Mouse (Mus musculus): ENCODE measurements around the gene H2-D1. TPM values are rescaled to one million over a fixed set of nuclear protein-coding genes. Genes with fewer than 3 reads are reported as not detected.
"Not testable (repeated sequence)": the region's sequence is repeated elsewhere in the genome, so short reads cannot be mapped to it uniquely, and the experiment has no call there.

The H2-D1 gene
- total RNA-seq, 2 experiments from 2014 or later, result 572 to 1,120 TPM

DNA sequence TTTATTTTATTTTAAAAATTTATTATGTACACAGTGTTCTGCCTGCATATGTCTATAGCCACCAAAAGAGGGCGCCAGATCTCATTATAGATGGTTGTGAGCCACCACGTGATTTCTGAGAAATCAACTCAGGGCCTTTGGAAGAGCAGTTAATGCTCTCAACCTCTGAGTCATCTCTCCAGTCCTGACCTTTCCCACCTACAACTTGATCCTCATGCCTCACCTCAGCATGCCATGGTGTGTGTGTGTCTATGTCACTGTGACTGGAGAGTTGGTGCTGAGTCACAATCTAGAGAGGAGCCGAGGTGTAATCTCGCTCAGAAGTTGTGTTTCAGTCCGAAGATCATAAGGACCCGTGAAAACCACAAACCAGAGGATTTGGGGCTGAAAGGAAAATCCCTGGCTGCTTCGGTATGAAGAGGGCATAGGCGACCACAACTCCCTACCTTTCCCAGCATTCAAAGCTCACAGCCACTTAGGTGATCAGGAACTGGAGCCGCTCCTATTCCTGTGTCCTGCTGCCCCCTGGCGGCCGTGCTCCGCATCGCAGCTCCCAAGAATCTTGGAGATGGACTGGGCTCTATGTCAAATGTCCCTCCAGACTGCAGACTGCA, 39.2 kb downstream of the H2-D1 start:
- peak; percentile 88 for ATAC-seq (ENCODE audit: poor library complexity, severe bottlenecking)

DNA sequence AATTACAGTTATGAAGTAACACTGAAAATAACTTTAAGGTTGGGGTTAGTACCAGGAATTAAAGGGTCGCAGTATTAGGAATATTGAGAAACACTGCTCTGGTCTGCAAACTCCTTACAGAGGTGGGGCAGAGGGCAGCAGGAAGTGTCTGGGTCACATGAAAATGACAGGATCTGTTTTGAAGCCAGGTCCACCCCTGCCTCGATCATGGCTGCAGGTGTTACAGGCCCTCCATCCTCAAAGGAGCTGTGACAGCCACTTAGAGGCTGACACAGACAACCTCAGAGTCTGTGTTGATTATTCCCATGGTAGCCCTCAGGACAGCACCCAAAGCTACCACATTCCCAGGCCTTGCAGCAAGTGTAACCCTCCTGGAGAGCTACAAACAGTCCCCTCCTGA, 40.7 kb downstream of the H2-D1 start:
- no peak for ATAC-seq (ENCODE audit: poor library complexity, severe bottlenecking)

DNA sequence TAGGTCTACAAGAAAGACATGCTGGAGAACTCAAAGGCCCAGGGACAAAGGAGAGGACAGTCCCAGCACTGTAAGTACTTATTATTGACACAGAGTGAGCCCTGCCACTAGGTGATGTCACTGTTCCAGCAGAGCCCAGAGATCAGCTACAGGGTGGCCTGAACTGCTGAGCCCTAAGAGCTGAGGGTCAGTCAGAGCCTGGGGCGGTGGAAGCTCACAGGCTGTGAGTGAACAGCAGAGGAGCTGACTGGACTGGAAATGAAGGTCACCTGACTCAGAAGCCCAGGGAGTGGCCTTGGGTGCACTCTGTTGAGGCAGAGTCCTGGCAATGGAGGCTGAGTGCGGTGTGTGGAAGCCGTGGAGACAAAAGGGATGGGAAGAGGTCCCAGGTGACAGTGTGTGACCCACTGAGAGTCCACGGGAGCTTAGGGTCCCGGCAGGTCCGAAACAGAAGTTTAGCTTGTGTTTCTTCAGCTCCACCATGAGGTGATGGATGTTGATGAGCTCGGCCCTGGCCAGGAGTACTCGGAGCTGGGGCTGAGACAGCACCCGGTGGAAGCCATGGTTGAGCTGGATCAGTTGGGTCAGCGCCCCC, 41.3 kb downstream of the H2-D1 start:
- ATAC-seq (ENCODE audit: poor library complexity, severe bottlenecking), result no peak

DNA sequence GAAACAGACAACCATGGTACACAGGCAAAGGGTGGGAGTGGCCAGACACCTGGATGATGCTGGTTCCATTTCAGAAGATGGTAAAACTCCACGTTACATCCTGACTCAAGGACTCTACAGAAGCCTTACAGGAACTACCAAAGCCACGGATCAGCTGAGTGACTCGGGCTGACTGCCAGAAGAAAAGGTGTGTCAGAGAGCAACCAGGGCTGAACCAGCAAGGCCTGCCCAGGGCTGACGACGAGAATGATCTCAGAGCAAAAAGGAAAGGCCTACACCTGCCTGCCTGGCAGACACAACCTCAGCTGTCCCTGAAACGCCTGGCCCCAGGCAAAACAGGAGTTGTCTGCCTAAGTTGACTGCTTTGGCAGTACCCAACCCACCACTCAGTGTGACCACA, 41.9 kb downstream of the H2-D1 start:
- no peak for ATAC-seq (ENCODE audit: poor library complexity, severe bottlenecking)

DNA sequence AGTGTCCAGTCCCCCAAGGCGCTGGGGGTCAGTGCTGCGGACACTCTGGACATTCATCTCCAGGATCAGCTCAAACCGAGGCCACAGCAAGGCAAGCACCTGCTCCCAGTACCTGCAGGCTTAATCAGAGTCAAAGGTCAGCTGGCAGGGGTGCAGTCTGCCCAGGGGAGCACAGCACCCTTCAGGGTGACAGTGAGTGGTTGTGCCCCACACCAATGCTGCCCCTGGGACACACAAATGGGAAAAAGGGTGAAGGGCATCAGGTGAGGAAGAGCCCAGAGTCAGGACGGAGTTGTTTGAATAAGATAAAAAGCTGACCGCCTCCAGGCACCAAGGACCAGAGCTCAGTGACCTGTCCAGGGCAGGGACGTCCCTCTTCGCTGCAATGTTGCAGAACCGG, 42.4 kb downstream of the H2-D1 start:
- ATAC-seq (ENCODE audit: poor library complexity, severe bottlenecking), result not testable (repeated sequence)

Other genes starting within 250 kb of the H2-D1 start
Only the 30 nearest of the 35 such genes appear.
- gene Ddah2, start 203.7 kb upstream of the H2-D1 start, total RNA-seq (2015), result 2.2 and 3.1 TPM in 2 replicates
- gene Ddah2, start 203.7 kb upstream of the H2-D1 start, total RNA-seq (2017), result 1.2 and 2.7 TPM in 2 replicates
- not detected in 2 replicates for gene Ly6g6c, start 197.3 kb upstream of the H2-D1 start, total RNA-seq (2015)
- not detected in 2 replicates for gene Ly6g6c, start 197.3 kb upstream of the H2-D1 start, total RNA-seq (2017)
- gene Mpig6b, start 196.5 kb upstream of the H2-D1 start, total RNA-seq (2015), result not detected in 2 replicates
- gene Mpig6b, start 196.5 kb upstream of the H2-D1 start, total RNA-seq (2017), result not detected in 2 replicates
- not detected in 2 replicates for gene Ly6g6e, start 185.8 kb upstream of the H2-D1 start, total RNA-seq (2015)
- not detected in 2 replicates for gene Ly6g6e, start 185.8 kb upstream of the H2-D1 start, total RNA-seq (2017)
- not detected in 2 replicates for gene Ly6g6d, start 184.7 kb upstream of the H2-D1 start, total RNA-seq (2015)
- not detected in 2 replicates for gene Ly6g6d, start 184.7 kb upstream of the H2-D1 start, total RNA-seq (2017)
- not detected in 2 replicates for gene Ly6g6f, start 177.1 kb upstream of the H2-D1 start, total RNA-seq (2015)
- not detected in 2 replicates for gene Ly6g6f, start 177.1 kb upstream of the H2-D1 start, total RNA-seq (2017)
- 17.6 and 21.3 TPM in 2 replicates for gene Abhd16a, start 173.5 kb upstream of the H2-D1 start, total RNA-seq (2015)
- 18.0 and 20.4 TPM in 2 replicates for gene Abhd16a, start 173.5 kb upstream of the H2-D1 start, total RNA-seq (2017)
- not detected in 2 replicates for gene Ly6g5c, start 154.5 kb upstream of the H2-D1 start, total RNA-seq (2015)
- not detected in 2 replicates for gene Ly6g5c, start 154.5 kb upstream of the H2-D1 start, total RNA-seq (2017)
- 6.1 and 8.2 TPM in 2 replicates for gene Ly6g5b, start 147.3 kb upstream of the H2-D1 start, total RNA-seq (2015)
- gene Ly6g5b, start 147.3 kb upstream of the H2-D1 start, total RNA-seq (2017), result 1.4 and 1.8 TPM in 2 replicates
- 22.6 and 24.6 TPM in 2 replicates for gene Gpank1, start 141.3 kb upstream of the H2-D1 start, total RNA-seq (2015)
- 48.5 and 50.0 TPM in 2 replicates for gene Gpank1, start 141.3 kb upstream of the H2-D1 start, total RNA-seq (2017)
- gene Csnk2b, start 140.7 kb upstream of the H2-D1 start, total RNA-seq (2015), result 404 and 428 TPM in 2 replicates
- 323 and 362 TPM in 2 replicates for gene Csnk2b, start 140.7 kb upstream of the H2-D1 start, total RNA-seq (2017)
- 4.5 and 4.7 TPM in 2 replicates for gene D17H6S53E, start 136.4 kb upstream of the H2-D1 start, total RNA-seq (2015)
- gene D17H6S53E, start 136.4 kb upstream of the H2-D1 start, total RNA-seq (2017), result 13.0 and 26.1 TPM in 2 replicates
- gene Apom, start 130.7 kb upstream of the H2-D1 start, total RNA-seq (2015), result 0.38 TPM in 1 of 2 replicates, not detected in the other
- gene Apom, start 130.7 kb upstream of the H2-D1 start, total RNA-seq (2017), result 0.26 TPM in 1 of 2 replicates, not detected in the other
- 87.9 and 91.7 TPM in 2 replicates for gene Bag6, start 127.6 kb upstream of the H2-D1 start, total RNA-seq (2015)
- gene Bag6, start 127.6 kb upstream of the H2-D1 start, total RNA-seq (2017), result 72.4 and 90.5 TPM in 2 replicates
- 144 and 172 TPM in 2 replicates for gene Prrc2a, start 97.8 kb upstream of the H2-D1 start, total RNA-seq (2015)
- 35.8 and 60.6 TPM in 2 replicates for gene Prrc2a, start 97.8 kb upstream of the H2-D1 start, total RNA-seq (2017)
- gene Aif1, start 86.7 kb upstream of the H2-D1 start, total RNA-seq (2015), result 78.7 and 81.4 TPM in 2 replicates
- 103 and 120 TPM in 2 replicates for gene Aif1, start 86.7 kb upstream of the H2-D1 start, total RNA-seq (2017)
- 425 and 434 TPM in 2 replicates for gene Lst1, start 74.3 kb upstream of the H2-D1 start, total RNA-seq (2015)
- 495 and 596 TPM in 2 replicates for gene Lst1, start 74.3 kb upstream of the H2-D1 start, total RNA-seq (2017)
- 11.7 and 13.3 TPM in 2 replicates for gene Ltb, start 68.3 kb upstream of the H2-D1 start, total RNA-seq (2015)
- gene Ltb, start 68.3 kb upstream of the H2-D1 start, total RNA-seq (2017), result 7.3 and 11.2 TPM in 2 replicates
- 33.1 and 34.6 TPM in 2 replicates for gene Tnf, start 60.7 kb upstream of the H2-D1 start, total RNA-seq (2015)
- 28.2 and 30.0 TPM in 2 replicates for gene Tnf, start 60.7 kb upstream of the H2-D1 start, total RNA-seq (2017)
- 0.11 TPM in 1 of 2 replicates, not detected in the other for gene Lta, start 57.4 kb upstream of the H2-D1 start, total RNA-seq (2015)
- gene Lta, start 57.4 kb upstream of the H2-D1 start, total RNA-seq (2017), result 0.24 TPM in 1 of 2 replicates, not detected in the other
- gene Gm16181, start 41.9 kb upstream of the H2-D1 start, total RNA-seq (2015), result 0.76 and 2.5 TPM in 2 replicates
- gene Gm16181, start 41.9 kb upstream of the H2-D1 start, total RNA-seq (2017), result 0.88 and 4.0 TPM in 2 replicates
- 6.2 and 6.9 TPM in 2 replicates for gene Atp6v1g2, start 29.1 kb upstream of the H2-D1 start, total RNA-seq (2015)
- 3.0 and 3.6 TPM in 2 replicates for gene Atp6v1g2, start 29.1 kb upstream of the H2-D1 start, total RNA-seq (2017)
- 2.2 and 4.5 TPM in 2 replicates for gene Nfkbil1, start 26.9 kb upstream of the H2-D1 start, total RNA-seq (2015)
- 10.2 and 13.3 TPM in 2 replicates for gene Nfkbil1, start 26.9 kb upstream of the H2-D1 start, total RNA-seq (2017)
- gene Ddx39b, start 21.0 kb upstream of the H2-D1 start, total RNA-seq (2015), result 166 TPM in 2 replicates
- gene Ddx39b, start 21.0 kb upstream of the H2-D1 start, total RNA-seq (2017), result 115 and 125 TPM in 2 replicates
- gene H2-Q1, start 57.7 kb downstream of the H2-D1 start, total RNA-seq (2015), result not detected in 2 replicates
- gene H2-Q1, start 57.7 kb downstream of the H2-D1 start, total RNA-seq (2017), result not detected in 2 replicates
- gene H2-Q2, start 79.5 kb downstream of the H2-D1 start, total RNA-seq (2015), result not detected in 2 replicates
- not detected in 2 replicates for gene H2-Q2, start 79.5 kb downstream of the H2-D1 start, total RNA-seq (2017)
- gene H2-Q4, start 116.9 kb downstream of the H2-D1 start, total RNA-seq (2015), result 10.3 and 12.4 TPM in 2 replicates
- 22.4 and 23.3 TPM in 2 replicates for gene H2-Q4, start 116.9 kb downstream of the H2-D1 start, total RNA-seq (2017)
- gene H2-Q6, start 162.1 kb downstream of the H2-D1 start, total RNA-seq (2015), result 10.2 and 12.1 TPM in 2 replicates
- 12.8 and 13.5 TPM in 2 replicates for gene H2-Q6, start 162.1 kb downstream of the H2-D1 start, total RNA-seq (2017)
- 20.3 and 23.0 TPM in 2 replicates for gene H2-Q7, start 176.4 kb downstream of the H2-D1 start, total RNA-seq (2015)
- 13.7 and 24.7 TPM in 2 replicates for gene H2-Q7, start 176.4 kb downstream of the H2-D1 start, total RNA-seq (2017)
- gene H2-Q10, start 207.4 kb downstream of the H2-D1 start, total RNA-seq (2015), result 8.3 and 11.8 TPM in 2 replicates
- 7.9 and 11.1 TPM in 2 replicates for gene H2-Q10, start 207.4 kb downstream of the H2-D1 start, total RNA-seq (2017)

Data from megakaryocyte, adult 5-6 weeks (primary cell).